Mouse (Mus musculus): ENCODE measurements around the gene Gnai3. TPM values are rescaled to one million over a fixed set of nuclear protein-coding genes. Genes with fewer than 3 reads are reported as not detected.

Gnai3 gene
- polyA plus RNA-seq, 1 experiment = 14.8 TPM

DNA sequence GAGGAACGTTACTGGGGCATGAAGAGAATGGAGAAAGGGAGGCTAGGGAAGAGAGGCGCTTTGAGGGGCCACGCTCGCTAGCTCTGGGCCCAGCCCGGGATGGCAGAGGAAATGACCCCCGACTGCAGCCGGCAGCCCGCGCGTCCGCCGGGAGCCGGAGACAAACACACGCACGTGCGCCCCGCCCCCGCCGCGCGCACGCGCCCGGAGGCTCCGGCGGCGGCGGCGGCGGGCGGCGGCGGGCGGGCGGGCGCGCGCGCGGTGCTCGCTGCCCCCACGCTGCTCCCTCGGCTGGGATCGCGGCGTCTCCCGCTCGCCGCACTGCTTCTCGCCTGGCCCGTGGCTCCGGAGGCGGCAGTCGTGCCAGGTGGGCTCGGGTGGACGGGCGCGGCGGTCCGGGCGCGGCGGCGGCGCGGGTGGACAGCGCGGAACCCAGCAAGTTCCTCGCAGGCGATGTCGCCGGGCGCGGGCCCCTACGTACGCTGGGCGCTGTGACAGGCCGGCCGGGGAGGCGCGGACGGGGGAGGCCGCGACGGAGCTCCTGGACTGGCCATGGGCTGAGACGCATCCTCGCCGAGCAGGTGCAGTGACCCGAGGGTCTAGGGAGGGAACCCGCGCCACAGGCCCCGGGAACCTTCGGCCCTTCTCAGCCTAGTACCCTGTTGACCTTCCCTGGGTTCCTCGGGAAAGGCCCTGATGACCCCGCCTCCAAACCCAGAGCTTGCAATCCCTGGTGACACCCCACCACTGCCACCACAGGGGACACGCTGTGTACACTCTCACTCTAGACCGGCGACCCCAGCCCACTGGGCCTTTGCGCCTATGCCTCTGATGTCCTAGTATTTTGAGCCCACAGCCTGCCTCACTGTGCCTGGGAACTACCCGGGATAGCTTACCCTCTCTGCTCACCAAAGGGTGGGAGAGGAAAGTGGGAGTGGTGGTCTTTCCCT is 40.4 kb upstream of the Gnai3 start, which contains the start of gene Amigo1:
Amigo1 (plus strand) TSS at position 238 of the 950 bp plus-strand sequence.
- no peaks in the 10 kb centered on the region for H3K36me3 ChIP-seq (ENCODE audit: control insufficient read depth, insufficient read depth, low read length)
- peak within 1 kb of the TSS; percentile 92 for H3K4me3 ChIP-seq (ENCODE audit: low read depth, low read length)
- WGBS = 6% methylated on average over 94 of the region's 100 CpGs
- H3K27me3 ChIP-seq (ENCODE audit: control insufficient read depth, insufficient read depth, low read length) = no peaks in the 10 kb centered on the region
- peaks cover 8% of the 10 kb centered on the region for H3K4me1 ChIP-seq (ENCODE audit: control insufficient read depth, insufficient read depth, insufficient read length, low read length)
- H3K27ac ChIP-seq (ENCODE audit: insufficient read depth, low read depth, low read length) = no peak within 1 kb of the TSS
- no peak for TF ChIP-seq POLR2A (IDR thresholded peaks at IDR 0.05; ENCODE audit: low read depth, low read length)
- no peak for TF ChIP-seq CTCF (IDR thresholded peaks at IDR 0.05; ENCODE audit: extremely low read depth, insufficient read length, insufficient replicate concordance, low read depth, low read length)

GRCm38 (mm10) chr3:108185460-108186097 is 39.6 kb upstream of the Gnai3 start:
- TF ChIP-seq POLR2A (IDR thresholded peaks at IDR 0.05; ENCODE audit: low read depth, low read length) (no peak), CTCF (IDR thresholded peaks at IDR 0.05; ENCODE audit: extremely low read depth, insufficient read length, insufficient replicate concordance, low read depth, low read length) (no peak)
- 2% methylated on average over 16 of the region's 16 CpGs for WGBS

DNA sequence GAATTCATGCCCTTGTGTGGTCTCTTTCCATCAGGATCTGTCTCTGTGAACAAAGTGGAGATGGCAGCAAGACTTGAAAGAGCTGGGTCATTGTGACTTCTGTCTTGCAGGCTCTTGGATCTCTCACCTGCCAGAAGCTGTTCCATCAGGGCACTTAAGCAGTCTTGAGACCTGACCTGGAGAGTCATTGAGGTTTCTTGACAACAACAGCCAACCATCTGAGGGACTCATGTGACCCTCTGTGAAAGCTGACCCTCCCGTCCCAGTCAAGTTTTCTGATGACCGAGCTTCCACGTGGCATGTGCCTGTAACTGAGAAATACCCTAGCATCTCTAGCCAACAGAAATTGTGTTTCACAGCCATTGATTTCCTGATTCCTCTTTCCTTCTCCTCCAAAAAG is 38.8 kb upstream of the Gnai3 start:
- WGBS = 82% methylated on average over 3 of the region's 3 CpGs
- H3K27ac ChIP-seq (ENCODE audit: insufficient read depth, low read depth, low read length) = no peak overlapping the region
- H3K4me3 ChIP-seq (ENCODE audit: low read depth, low read length) = no peak overlapping the region
- no peak for TF ChIP-seq POLR2A (IDR thresholded peaks at IDR 0.05; ENCODE audit: low read depth, low read length)
- H3K36me3 ChIP-seq (ENCODE audit: control insufficient read depth, insufficient read depth, low read length) = no peaks in the 10 kb centered on the region
- no peaks in the 10 kb centered on the region for H3K27me3 ChIP-seq (ENCODE audit: control insufficient read depth, insufficient read depth, low read length)
- H3K4me1 ChIP-seq (ENCODE audit: control insufficient read depth, insufficient read depth, insufficient read length, low read length) = peaks cover 8% of the 10 kb centered on the region

More at GRCm38 (mm10) chr3:108185460-108186097, 39.6 kb upstream of the Gnai3 start:
- H3K36me3 ChIP-seq (ENCODE audit: control insufficient read depth, insufficient read depth, low read length) = no peaks in the 10 kb centered on the region
- H3K4me3 ChIP-seq (ENCODE audit: low read depth, low read length) = peak overlapping the region; percentile 92
- peaks cover 8% of the 10 kb centered on the region for H3K4me1 ChIP-seq (ENCODE audit: control insufficient read depth, insufficient read depth, insufficient read length, low read length)
- H3K27me3 ChIP-seq (ENCODE audit: control insufficient read depth, insufficient read depth, low read length) = no peaks in the 10 kb centered on the region
- H3K27ac ChIP-seq (ENCODE audit: insufficient read depth, low read depth, low read length) = no peak overlapping the region

DNA sequence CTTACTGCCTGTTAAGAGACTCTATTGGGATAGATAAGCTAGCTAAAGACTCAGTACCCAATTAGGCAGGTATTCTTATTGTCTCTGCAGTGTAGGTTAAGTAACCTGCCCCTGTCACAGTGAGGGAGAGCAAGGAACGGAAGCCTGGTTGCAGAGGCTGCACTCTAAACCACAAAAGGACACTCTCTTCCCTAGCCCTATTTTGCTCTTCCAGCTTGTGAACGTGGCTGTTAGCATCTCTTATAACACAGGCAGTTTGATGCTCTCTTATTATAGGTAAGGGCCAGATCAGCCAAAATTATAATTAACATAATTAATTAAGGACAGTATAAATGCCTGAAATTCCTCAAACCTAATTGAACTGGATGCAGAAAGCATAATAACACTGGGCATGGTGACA is 34.6 kb upstream of the Gnai3 start:
- Histone ChIP-seq H3K4me3 (ENCODE audit: low read depth, low read length) (no peak overlapping the region), H3K27ac (ENCODE audit: insufficient read depth, low read depth, low read length) (no peak overlapping the region), H3K27me3 (ENCODE audit: control insufficient read depth, insufficient read depth, low read length) (no peaks in the 10 kb centered on the region), H3K36me3 (ENCODE audit: control insufficient read depth, insufficient read depth, low read length) (no peaks in the 10 kb centered on the region), H3K4me1 (ENCODE audit: control insufficient read depth, insufficient read depth, insufficient read length, low read length) (no peaks in the 10 kb centered on the region)
- WGBS = 69% methylated on average over 2 of the region's 2 CpGs
- TF ChIP-seq CTCF (IDR thresholded peaks at IDR 0.05; ENCODE audit: extremely low read depth, insufficient read length, insufficient replicate concordance, low read depth, low read length) (no peak), POLR2A (IDR thresholded peaks at IDR 0.05; ENCODE audit: low read depth, low read length) (no peak)

GRCm38 (mm10) chr3:108178756-108179715 is 33.1 kb upstream of the Gnai3 start:
- Histone ChIP-seq H3K4me3 (ENCODE audit: low read depth, low read length) (no peak overlapping the region), H3K27me3 (ENCODE audit: control insufficient read depth, insufficient read depth, low read length) (no peaks in the 10 kb centered on the region), H3K27ac (ENCODE audit: insufficient read depth, low read depth, low read length) (no peak overlapping the region), H3K36me3 (ENCODE audit: control insufficient read depth, insufficient read depth, low read length) (no peaks in the 10 kb centered on the region), H3K4me1 (ENCODE audit: control insufficient read depth, insufficient read depth, insufficient read length, low read length) (no peaks in the 10 kb centered on the region)
- WGBS = 49% methylated on average over 7 of the region's 7 CpGs
- no peak for TF ChIP-seq POLR2A (IDR thresholded peaks at IDR 0.05; ENCODE audit: low read depth, low read length)
- TF ChIP-seq CTCF (IDR thresholded peaks at IDR 0.05; ENCODE audit: extremely low read depth, insufficient read length, insufficient replicate concordance, low read depth, low read length) = peak; percentile 15; the same call in 1 of the 2 replicates

DNA sequence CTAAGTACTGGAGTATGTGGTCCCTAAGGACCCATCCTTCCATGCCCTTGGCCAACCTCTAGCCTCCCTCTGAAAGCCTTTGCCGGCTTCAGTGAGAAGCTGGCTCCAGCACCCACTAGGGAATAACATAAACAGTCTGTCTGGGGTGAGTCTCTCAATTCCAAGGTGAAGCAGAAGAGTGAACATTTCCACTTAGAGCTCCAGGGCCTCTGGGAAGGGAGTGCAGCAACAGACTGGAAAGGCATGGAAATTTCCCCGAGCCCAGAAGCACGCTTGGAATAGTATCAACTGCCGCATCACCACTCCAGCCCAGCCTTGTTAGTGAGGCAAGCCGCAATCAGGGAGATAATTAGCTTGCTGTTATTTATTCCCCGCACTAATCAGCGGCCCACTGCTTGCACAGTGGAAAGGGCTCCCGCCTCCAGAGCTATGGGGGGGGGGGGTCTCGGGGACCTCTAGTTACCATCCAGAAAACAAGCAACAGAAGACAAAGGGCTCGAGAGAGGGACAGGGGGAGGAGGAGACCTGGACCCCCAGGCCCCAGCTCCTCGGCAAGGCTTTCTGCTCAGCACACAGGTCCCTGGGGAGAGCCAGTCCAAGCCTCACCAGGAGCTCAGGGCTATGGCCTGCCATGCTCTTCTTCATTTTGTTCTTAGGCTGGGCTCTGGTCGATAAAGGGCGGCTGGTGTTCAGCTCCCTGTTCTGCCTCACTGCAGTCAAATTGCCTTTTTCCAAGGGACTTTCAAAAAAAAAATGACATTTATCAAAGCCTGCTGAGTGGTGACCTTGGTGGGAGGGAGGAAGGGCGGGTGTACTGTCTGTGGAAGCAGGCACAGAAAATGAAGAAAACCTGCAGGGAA is 29.0 kb upstream of the Gnai3 start:
- Histone ChIP-seq H3K4me3 (ENCODE audit: low read depth, low read length) (no peak overlapping the region), H3K36me3 (ENCODE audit: control insufficient read depth, insufficient read depth, low read length) (no peaks in the 10 kb centered on the region), H3K27me3 (ENCODE audit: control insufficient read depth, insufficient read depth, low read length) (no peaks in the 10 kb centered on the region), H3K27ac (ENCODE audit: insufficient read depth, low read depth, low read length) (no peak overlapping the region), H3K4me1 (ENCODE audit: control insufficient read depth, insufficient read depth, insufficient read length, low read length) (no peaks in the 10 kb centered on the region)
- 55% methylated on average over 14 of the region's 14 CpGs for WGBS
- no peak for TF ChIP-seq CTCF (IDR thresholded peaks at IDR 0.05; ENCODE audit: extremely low read depth, insufficient read length, insufficient replicate concordance, low read depth, low read length)
- no peak for TF ChIP-seq POLR2A (IDR thresholded peaks at IDR 0.05; ENCODE audit: low read depth, low read length)
